Mouse (Mus musculus) limb, embryonic 14.5 days (tissue): ENCODE data around the gene Arhgef17. TPM values are rescaled to one million over a fixed set of nuclear protein-coding genes. Genes with fewer than 3 reads are reported as not detected.

ENCODE experiments used
- ATAC-seq: fragments of 200-750 bp; cut with Nextera tagmentation; 2 replicates; pipeline ENCODE4 v1.8.0; 2017; ENCODE audit warnings: low read depth, moderate number of reproducible peaks, moderate TSS enrichment; ENCODE audit not compliant: low FRiP score
- DNase-seq: peaks from one replicate; pipeline ENCODE4 v3.0.0-alpha.2; 2015; ENCODE audit warnings: low spot score
- H3K27ac ChIP-seq: fragments of 300-500 bp; sonication (generic); replicated peaks from 2 replicates; pipeline ENCODE4 v1.5.1; 2014; ENCODE audit warnings: low read depth, mild to moderate bottlenecking, low read length, moderate library complexity, mixed read lengths
- H3K27me3 ChIP-seq: fragments of 300-500 bp; sonication (generic); 2 replicates; pipeline ENCODE4 v1.6.1; 2014; ENCODE audit warnings: low read length, mixed read lengths; ENCODE audit not compliant: control insufficient read depth, insufficient read depth
- H3K36me3 ChIP-seq: fragments of 300-500 bp; sonication (generic); 2 replicates; pipeline ENCODE4 v1.6.1; 2014; ENCODE audit warnings: mild to moderate bottlenecking, low read length, moderate library complexity, mixed read lengths; ENCODE audit not compliant: control insufficient read depth, insufficient read depth
- H3K4me1 ChIP-seq: fragments of 300-500 bp; sonication (generic); 2 replicates; pipeline ENCODE4 v1.6.1; 2014; ENCODE audit warnings: antibody characterized with exemption, low read length, mixed read lengths; ENCODE audit not compliant: control insufficient read depth, insufficient read depth
- H3K4me2 ChIP-seq: fragments of 300-500 bp; sonication (generic); replicated peaks from 2 replicates; pipeline ENCODE4 v1.6.1; 2014; ENCODE audit warnings: low read depth, mild to moderate bottlenecking, low read length, moderate library complexity; ENCODE audit not compliant: severe bottlenecking
- H3K4me3 ChIP-seq: fragments of 300-500 bp; sonication (generic); replicated peaks from 2 replicates; pipeline ENCODE4 v1.5.1; 2014; ENCODE audit warnings: low read length
- H3K9ac ChIP-seq: fragments of 300-500 bp; sonication (generic); 2 replicates; pipeline ENCODE4 v1.6.1; 2014; ENCODE audit warnings: mild to moderate bottlenecking, low read depth, low read length, moderate library complexity; ENCODE audit not compliant: severe bottlenecking
- H3K9me3 ChIP-seq: fragments of 300-500 bp; sonication (generic); 2 replicates; pipeline ENCODE4 v1.6.1; 2016; ENCODE audit warnings: low read length; ENCODE audit not compliant: control insufficient read depth
- POLR2A ChIP-seq: fragments of 200-500 bp; IDR thresholded peaks from 2 replicates; pipeline ENCODE4 v1.8.0; 2012; ENCODE audit warnings: inconsistent platforms, mild to moderate bottlenecking, moderate library complexity, borderline replicate concordance; ENCODE audit not compliant: insufficient read depth, insufficient read length; ENCODE audit errors: extremely low read depth
- WGBS: fragments of 180-500 bp; shearing (Covaris S2); extraction: QIAGEN DNeasy Blood & Tissue Kit; methylation state at CpG from one replicate; pipeline ENCODE4 v1.1.7; 2014; 5-methylcytosine and 5-hydroxymethylcytosine counted together
- polyA plus RNA-seq, 2 experiments: library from polyadenylated mRNA; depleted of rRNA in 1 of 2; stranded (reverse) in 1 of 2; unstranded in 1 of 2; fragments of >200 nt; fragmentation: Nextera tagmentation in 1 of 2; extraction: Ambion mirVana in 1 of 2; gene quantifications; 2 replicates each; pipeline versions ENCODE4 v1.2.1 to v1.2.3; 2012 to 2014

The Arhgef17 gene
- polyA plus RNA-seq, 2 experiments, result 15.4 to 42.8 TPM

GRCm38 (mm10) chr7:100921289-100921688 lies 10.6 kb downstream of the Arhgef17 start:
- Histone ChIP-seq H3K4me3 (no peak overlapping the region), H3K9me3 (no peaks in the 10 kb centered on the region), H3K36me3 (peaks cover 50% of the 10 kb centered on the region), H3K4me2 (no peak overlapping the region), H3K9ac (no peak overlapping the region), H3K27me3 (no peaks in the 10 kb centered on the region), H3K4me1 (peaks cover 77% of the 10 kb centered on the region), H3K27ac (no peak overlapping the region)
- WGBS, result 87% methylated on average over 5 of the region's 5 CpGs
- ATAC-seq (no peak), DNase-seq (no peak)
- no peak for TF ChIP-seq POLR2A

- peaks cover 53% of the 10 kb centered on the region for H3K36me3 ChIP-seq
- DNase-seq, result peak; percentile 19
- peak; percentile 58 for ATAC-seq
These were observed 12.1 kb downstream of the Arhgef17 start for GRCm38 (mm10) chr7:100919809-100920107.

GRCm38 (mm10) chr7:100919006-100919808 lies 12.7 kb downstream of the Arhgef17 start:
- peaks cover 61% of the 10 kb centered on the region for H3K4me1 ChIP-seq
- WGBS, result 34% methylated on average over 7 of the region's 7 CpGs
- peaks cover 50% of the 10 kb centered on the region for H3K36me3 ChIP-seq
- no peaks in the 10 kb centered on the region for H3K27me3 ChIP-seq
- no peak overlapping the region for H3K4me3 ChIP-seq
- peak overlapping the region; percentile 55 for H3K27ac ChIP-seq
- ATAC-seq (no peak), DNase-seq (no peak)
- H3K9me3 ChIP-seq, result no peaks in the 10 kb centered on the region
- no peak for TF ChIP-seq POLR2A
- no peak overlapping the region for H3K4me2 ChIP-seq
- no peak overlapping the region for H3K9ac ChIP-seq

More at GRCm38 (mm10) chr7:100919809-100920107, 12.1 kb downstream of the Arhgef17 start:
- H3K4me2 ChIP-seq, result no peak overlapping the region
- peaks cover 67% of the 10 kb centered on the region for H3K4me1 ChIP-seq
- H3K27me3 ChIP-seq, result no peaks in the 10 kb centered on the region
- no peaks in the 10 kb centered on the region for H3K9me3 ChIP-seq
- no peak overlapping the region for H3K4me3 ChIP-seq
- whole genome bisulfite sequencing, result 12% methylated on average over 2 of the region's 2 CpGs
- no peak overlapping the region for H3K9ac ChIP-seq
- TF ChIP-seq POLR2A, result no peak
- no peak overlapping the region; the same call in 1 of the 2 replicates for H3K27ac ChIP-seq

- 24% methylated on average over 9 of the region's 9 CpGs for WGBS
- Histone ChIP-seq H3K27me3 (no peaks in the 10 kb centered on the region), H3K4me3 (no peak overlapping the region), H3K36me3 (peaks cover 47% of the 10 kb centered on the region), H3K9ac (peak overlapping the region; percentile 38), H3K4me2 (peak overlapping the region; percentile 17; the same call in 1 of the 2 replicates), H3K9me3 (no peaks in the 10 kb centered on the region), H3K27ac (peak overlapping the region; percentile 67), H3K4me1 (peaks cover 51% of the 10 kb centered on the region)
- TF ChIP-seq POLR2A, result no peak
- no peak for DNase-seq
- no peak; the same call in 1 of the 2 replicates for ATAC-seq
These were observed 13.7 kb downstream of the Arhgef17 start for GRCm38 (mm10) chr7:100918176-100918575.

GRCm38 (mm10) chr7:100917751-100918150 lies 14.2 kb downstream of the Arhgef17 start:
- Histone ChIP-seq H3K9ac (peak overlapping the region; percentile 38), H3K36me3 (peaks cover 43% of the 10 kb centered on the region), H3K4me2 (peak overlapping the region; percentile 17; the same call in 1 of the 2 replicates), H3K4me1 (peaks cover 48% of the 10 kb centered on the region), H3K27ac (peak overlapping the region; percentile 67), H3K27me3 (no peaks in the 10 kb centered on the region), H3K9me3 (no peaks in the 10 kb centered on the region), H3K4me3 (no peak overlapping the region)
- TF ChIP-seq POLR2A, result no peak
- no peak for DNase-seq
- no peak for ATAC-seq
- WGBS, result 54% methylated on average over 6 of the region's 6 CpGs
